Mouse (Mus musculus) embryonic facial prominence, embryonic 11.5 days (tissue): ENCODE results near the gene Ctps2. TPM values are rescaled to one million over a fixed set of nuclear protein-coding genes. Genes with fewer than 3 reads are reported as not detected.

Experiments used
- ATAC-seq: fragments of 200-750 bp; cut with Nextera tagmentation; replicated peaks from 2 replicates; pipeline ENCODE4 v1.8.0; 2017; ENCODE audit warnings: low read depth; ENCODE audit not compliant: insufficient number of reproducible peaks, low FRiP score, low TSS enrichment
- DNase-seq: peaks from one replicate; pipeline ENCODE4 v3.0.0-alpha.2; 2015; ENCODE audit warnings: low spot score
- H3K27ac ChIP-seq: fragments of 300-500 bp; sonication (generic); replicated peaks from 2 replicates; pipeline ENCODE4 v1.5.1; 2014; ENCODE audit warnings: mild to moderate bottlenecking, low read depth, low read length, control low read depth
- H3K27me3 ChIP-seq: fragments of 300-500 bp; sonication (generic); 2 replicates; pipeline ENCODE4 v1.6.1; 2014; ENCODE audit warnings: mild to moderate bottlenecking, low read length, moderate library complexity, mixed read lengths; ENCODE audit not compliant: control insufficient read depth, insufficient read depth
- H3K36me3 ChIP-seq: fragments of 300-500 bp; sonication (generic); replicated peaks from 2 replicates; pipeline ENCODE4 v1.6.1; 2014; ENCODE audit warnings: low read depth, mild to moderate bottlenecking, low read length, moderate library complexity, mixed read lengths; ENCODE audit not compliant: control insufficient read depth, insufficient read depth
- H3K4me1 ChIP-seq: fragments of 300-500 bp; sonication (generic); 2 replicates; pipeline ENCODE4 v1.6.1; 2014; ENCODE audit warnings: low read length, mixed read lengths; ENCODE audit not compliant: control insufficient read depth, insufficient read depth
- H3K4me2 ChIP-seq: fragments of 300-500 bp; sonication (generic); 2 replicates; pipeline ENCODE4 v1.6.1; 2014; ENCODE audit warnings: low read depth, mild to moderate bottlenecking, control low read depth, low read length, moderate library complexity
- H3K4me3 ChIP-seq: fragments of 300-500 bp; sonication (generic); 2 replicates; pipeline ENCODE4 v1.5.1; 2014; ENCODE audit warnings: low read depth, low read length, control low read depth
- H3K9ac ChIP-seq: fragments of 300-500 bp; sonication (generic); replicated peaks from 2 replicates; pipeline ENCODE4 v1.6.1; 2014; ENCODE audit warnings: mild to moderate bottlenecking, control low read depth, low read length
- H3K9me3 ChIP-seq: fragments of 300-500 bp; sonication (generic); replicated peaks from 2 replicates; pipeline ENCODE4 v1.6.1; 2016; ENCODE audit warnings: mild to moderate bottlenecking, low read length, inconsistent platforms, mixed read lengths; ENCODE audit not compliant: control insufficient read depth
- WGBS: fragments of 180-500 bp; shearing (Covaris S2); extraction: QIAGEN DNeasy Blood & Tissue Kit; methylation state at CpG from one replicate; pipeline ENCODE4 v1.1.7; 2014; 5-methylcytosine and 5-hydroxymethylcytosine counted together
- polyA plus RNA-seq: library from polyadenylated mRNA; unstranded; fragments of >200 nt; fragmentation: Nextera tagmentation; extraction: Ambion mirVana; gene quantifications from 2 replicates; pipeline ENCODE4 v1.2.1, GENCODE M21; 2014

Ctps2 gene
- polyA plus RNA-seq, 1 experiment from 2014 or later: 129 TPM

DNA sequence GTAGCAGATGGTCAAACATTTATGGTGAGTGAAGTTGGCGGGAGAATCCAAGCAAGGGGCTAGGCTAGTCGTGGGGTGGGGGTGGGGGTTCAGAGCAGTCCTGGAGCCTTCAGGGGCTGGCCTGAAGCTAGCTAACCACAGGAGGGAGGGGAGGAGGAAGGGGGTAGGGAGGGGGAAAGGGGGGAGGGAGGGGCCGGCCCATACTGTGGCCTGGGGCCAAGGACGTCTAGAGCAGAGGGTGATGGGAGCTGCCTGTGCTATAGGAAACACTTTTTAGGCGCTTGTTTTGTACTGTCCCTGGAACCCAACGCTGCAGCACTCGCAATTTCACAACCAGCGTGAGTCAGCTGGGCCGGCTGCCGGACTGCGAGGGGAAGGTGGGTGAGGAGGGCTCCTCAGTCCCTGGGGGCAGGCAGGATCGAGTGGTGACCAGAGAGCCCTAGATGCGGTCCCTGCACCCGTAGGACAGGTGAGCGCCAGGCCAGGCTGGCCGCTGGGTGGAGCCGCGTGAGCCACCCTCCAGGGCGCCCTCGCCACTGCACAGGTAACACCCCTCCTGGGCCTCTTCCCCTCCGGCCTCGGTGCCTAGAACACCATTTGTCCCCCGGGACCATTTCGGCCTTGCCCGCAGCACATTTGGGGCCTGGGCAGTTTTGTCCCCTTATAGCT lies 467 bp downstream of the Ctps2 start:
- Histone ChIP-seq H3K4me1 (no peaks in the 10 kb centered on the region), H3K27ac (no peak overlapping the region; the same call in 1 of the 2 replicates), H3K9me3 (no peaks in the 10 kb centered on the region), H3K4me2 (peak overlapping the region; percentile 60), H3K9ac (peak overlapping the region; percentile 65), H3K36me3 (no peaks in the 10 kb centered on the region), H3K27me3 (no peaks in the 10 kb centered on the region), H3K4me3 (peak overlapping the region; percentile 56)
- peak; percentile 59 for DNase-seq
- WGBS: 11% methylated on average over 21 of the region's 25 CpGs
- ATAC-seq: peak; percentile 89

DNA sequence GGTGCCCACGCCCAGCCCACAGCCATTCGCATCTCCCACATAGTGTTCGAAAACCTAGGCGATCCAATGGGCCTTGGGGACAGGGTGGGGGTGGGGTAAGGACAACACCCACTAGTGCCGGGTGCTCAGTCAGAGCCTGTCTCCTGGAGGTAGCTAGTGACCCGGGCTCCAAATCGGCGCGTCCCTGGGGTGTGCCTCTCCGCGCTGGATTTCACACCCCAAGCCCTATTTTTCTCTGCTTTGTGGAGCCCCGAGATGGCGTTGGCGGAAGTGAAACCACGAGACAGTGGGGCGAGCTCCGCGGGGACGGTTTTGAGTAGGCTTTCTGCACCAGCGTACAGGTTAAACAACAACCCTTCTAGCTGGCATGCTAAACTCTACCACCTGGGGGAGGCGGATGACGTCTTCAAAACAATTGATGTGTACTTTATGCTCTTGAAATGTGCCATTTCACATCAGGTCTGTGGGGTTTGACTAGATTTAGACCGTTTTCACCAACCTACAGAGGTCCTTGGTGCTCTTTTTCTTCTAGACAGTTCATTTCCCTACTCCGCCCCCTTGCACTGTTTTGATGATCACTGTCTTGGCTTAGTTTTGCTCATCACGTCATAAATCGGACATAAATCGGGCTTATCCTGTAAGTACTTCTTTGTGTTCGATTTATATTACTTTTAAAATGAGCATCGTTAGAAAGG lies 1.1 kb downstream of the Ctps2 start:
- peak; percentile 27 for DNase-seq
- ATAC-seq: peak; percentile 75; the same call in 1 of the 2 replicates
- no peaks in the 10 kb centered on the region for H3K9me3 ChIP-seq
- 20% methylated on average over 29 of the region's 29 CpGs for WGBS
- peak overlapping the region; percentile 60 for H3K4me2 ChIP-seq
- H3K4me3 ChIP-seq: peak overlapping the region; percentile 56
- no peaks in the 10 kb centered on the region for H3K27me3 ChIP-seq
- H3K4me1 ChIP-seq: no peaks in the 10 kb centered on the region
- H3K9ac ChIP-seq: peak overlapping the region; percentile 65
- no peak overlapping the region for H3K27ac ChIP-seq
- H3K36me3 ChIP-seq: no peaks in the 10 kb centered on the region

DNA sequence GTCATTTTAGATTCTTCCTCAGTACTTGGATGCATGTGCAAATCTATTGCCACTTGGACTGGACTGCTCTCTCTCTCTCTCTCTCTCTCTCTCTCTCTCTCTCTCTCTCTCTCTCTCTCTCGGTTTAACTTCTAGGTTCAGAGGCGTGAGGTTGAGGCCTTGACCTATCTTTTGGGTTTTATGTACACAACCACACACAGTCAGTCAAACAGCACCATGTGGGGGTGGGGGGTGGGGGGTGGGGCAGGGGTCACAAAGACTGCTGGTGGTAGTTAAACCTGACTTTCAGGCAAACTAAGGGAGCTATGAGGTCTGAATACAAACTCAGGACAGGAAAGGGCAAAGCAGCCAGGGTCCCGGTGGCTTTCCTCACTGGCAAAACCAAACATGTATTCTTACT lies 6.5 kb downstream of the Ctps2 start:
- DNase-seq: no peak
- ATAC-seq: no peak
- WGBS: 74% methylated on average over 3 of the region's 3 CpGs
- Histone ChIP-seq H3K27me3 (no peaks in the 10 kb centered on the region), H3K9ac (no peak overlapping the region), H3K9me3 (no peaks in the 10 kb centered on the region), H3K4me1 (no peaks in the 10 kb centered on the region), H3K4me3 (no peak overlapping the region), H3K27ac (no peak overlapping the region), H3K36me3 (no peaks in the 10 kb centered on the region), H3K4me2 (no peak overlapping the region)

DNA sequence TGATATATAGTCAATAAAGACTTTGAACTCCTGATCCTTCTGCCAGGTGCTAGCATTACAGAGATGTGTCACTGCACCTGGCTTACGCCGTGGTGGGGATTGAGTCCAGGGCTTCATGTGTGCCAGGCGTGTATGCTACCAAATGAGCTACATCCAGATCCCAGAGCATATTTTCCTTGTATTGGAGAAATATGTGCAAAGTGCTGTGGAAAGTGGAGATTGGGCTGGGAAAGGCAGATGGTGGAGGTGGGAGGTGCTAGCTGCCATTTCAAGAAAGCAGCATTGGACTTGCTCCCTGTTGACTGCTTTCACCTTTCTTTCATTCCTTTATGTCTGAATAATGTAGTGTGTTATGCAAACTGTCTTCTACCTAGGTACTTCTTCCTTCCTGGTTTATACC lies 12.6 kb downstream of the Ctps2 start:
- Histone ChIP-seq H3K9me3 (no peaks in the 10 kb centered on the region), H3K9ac (no peak overlapping the region), H3K4me3 (no peak overlapping the region), H3K4me1 (no peaks in the 10 kb centered on the region), H3K4me2 (no peak overlapping the region), H3K36me3 (no peaks in the 10 kb centered on the region), H3K27ac (no peak overlapping the region), H3K27me3 (no peaks in the 10 kb centered on the region)
- ATAC-seq (no peak), DNase-seq (no peak)
- WGBS: 98% methylated on average over 3 of the region's 3 CpGs

DNA sequence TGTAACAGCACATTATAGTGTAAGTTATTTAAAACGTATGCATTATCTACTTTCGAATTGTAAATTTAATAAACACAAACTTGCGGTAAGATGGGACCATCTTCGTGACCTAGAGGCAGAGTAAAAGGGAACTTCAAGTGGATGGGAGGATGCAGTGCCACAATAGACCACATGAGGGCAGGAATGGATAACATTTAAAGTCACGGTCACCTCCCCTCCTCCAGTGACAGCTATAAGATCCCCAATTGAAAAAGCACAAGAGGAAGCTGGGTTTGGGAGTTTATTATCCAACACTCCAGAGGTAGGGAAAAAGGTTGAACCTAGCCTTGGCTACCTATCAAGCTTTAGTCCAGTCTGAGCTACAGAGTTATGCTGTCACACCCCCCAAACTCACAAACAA lies 14.7 kb downstream of the Ctps2 start:
- Histone ChIP-seq H3K9me3 (no peaks in the 10 kb centered on the region), H3K4me3 (no peak overlapping the region), H3K9ac (no peak overlapping the region), H3K27ac (no peak overlapping the region), H3K27me3 (no peaks in the 10 kb centered on the region), H3K4me2 (no peak overlapping the region), H3K36me3 (no peaks in the 10 kb centered on the region), H3K4me1 (no peaks in the 10 kb centered on the region)
- 39% methylated on average over 5 of the region's 5 CpGs for WGBS
- ATAC-seq (no peak), DNase-seq (peak; percentile 53)

DNA sequence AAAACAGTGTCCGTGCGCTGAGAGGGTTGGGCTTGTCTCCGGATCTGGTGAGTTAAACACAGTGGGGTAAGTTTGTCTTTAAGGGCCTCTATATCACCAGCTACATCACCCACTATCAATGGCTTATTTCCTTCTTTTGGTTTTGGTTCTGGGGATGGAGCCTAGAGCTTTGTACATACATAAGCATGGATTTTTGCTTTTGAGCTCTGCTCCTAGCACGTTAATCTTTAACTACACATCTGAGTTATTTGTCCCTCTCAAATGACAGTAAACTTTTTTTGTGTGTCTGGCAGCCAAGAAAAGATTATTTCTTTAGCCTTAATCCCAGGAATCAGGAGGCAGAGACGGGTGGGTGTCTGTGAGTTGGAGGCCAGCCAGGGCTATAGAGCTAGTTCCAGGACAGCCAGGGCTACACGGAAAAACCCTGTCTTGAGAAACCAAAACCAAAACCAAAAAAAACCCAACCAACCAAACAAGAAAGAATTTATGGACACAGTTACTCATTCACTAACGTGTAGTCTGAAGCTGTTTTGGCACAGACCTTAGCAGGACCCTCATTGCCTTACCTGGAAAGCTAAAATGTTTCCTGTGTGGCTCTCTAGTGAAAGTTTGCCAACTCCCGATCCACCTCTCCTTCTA lies 20.6 kb downstream of the Ctps2 start:
- H3K27ac ChIP-seq: no peak overlapping the region
- no peak overlapping the region for H3K4me3 ChIP-seq
- no peak overlapping the region for H3K9ac ChIP-seq
- no peaks in the 10 kb centered on the region for H3K9me3 ChIP-seq
- ATAC-seq: no peak
- H3K27me3 ChIP-seq: no peaks in the 10 kb centered on the region
- 91% methylated on average over 8 of the region's 8 CpGs for WGBS
- H3K36me3 ChIP-seq: no peaks in the 10 kb centered on the region
- DNase-seq: no peak
- no peak overlapping the region for H3K4me2 ChIP-seq
- no peaks in the 10 kb centered on the region for H3K4me1 ChIP-seq

DNA sequence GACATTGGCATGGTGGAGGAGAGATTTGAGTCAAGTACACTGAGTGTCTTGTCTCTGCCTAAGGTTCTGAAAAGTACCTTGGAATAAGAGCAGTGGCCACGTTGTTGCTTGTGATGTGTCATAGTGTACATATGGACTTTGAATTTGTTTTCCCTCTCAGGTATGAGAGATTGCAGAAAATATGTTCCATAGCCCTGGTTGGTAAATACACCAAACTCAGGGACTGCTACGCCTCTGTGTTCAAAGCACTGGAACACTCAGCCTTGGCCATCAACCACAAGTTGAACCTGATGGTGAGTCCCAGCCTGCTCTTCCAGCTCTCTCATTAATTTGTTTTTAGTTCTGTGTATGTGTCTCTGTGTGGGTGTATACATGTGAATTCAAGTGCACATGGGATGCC lies 30.4 kb downstream of the Ctps2 start:
- no peaks in the 10 kb centered on the region for H3K4me1 ChIP-seq
- no peak for DNase-seq
- ATAC-seq: no peak
- no peaks in the 10 kb centered on the region for H3K27me3 ChIP-seq
- H3K27ac ChIP-seq: no peak overlapping the region
- no peak overlapping the region for H3K4me3 ChIP-seq
- H3K9ac ChIP-seq: no peak overlapping the region
- no peaks in the 10 kb centered on the region; the same call in 1 of the 2 replicates for H3K36me3 ChIP-seq
- H3K9me3 ChIP-seq: no peaks in the 10 kb centered on the region
- 89% methylated on average over 2 of the region's 2 CpGs for WGBS
- H3K4me2 ChIP-seq: no peak overlapping the region

DNA sequence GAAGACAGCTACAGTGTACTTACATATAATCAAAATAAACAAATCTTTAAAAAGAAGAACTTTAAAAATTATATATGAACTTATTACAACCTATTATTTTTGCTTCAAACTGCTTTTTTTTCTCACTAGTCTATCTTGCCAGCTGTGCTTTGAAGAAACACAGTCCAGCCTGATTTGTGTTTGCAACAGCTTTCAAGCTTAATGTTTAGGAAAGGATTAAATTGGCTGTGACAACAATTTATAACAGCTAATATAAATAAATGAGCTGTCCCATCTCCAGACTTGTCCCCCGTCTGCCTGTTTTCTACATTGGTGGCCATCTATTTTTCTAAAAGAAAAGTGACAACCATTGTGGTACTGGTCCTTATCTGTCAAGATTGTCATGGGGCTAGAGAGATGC lies 41.0 kb downstream of the Ctps2 start:
- Histone ChIP-seq H3K36me3 (no peaks in the 10 kb centered on the region), H3K4me1 (no peaks in the 10 kb centered on the region), H3K27ac (no peak overlapping the region), H3K4me2 (no peak overlapping the region), H3K27me3 (no peaks in the 10 kb centered on the region), H3K9ac (no peak overlapping the region), H3K9me3 (no peaks in the 10 kb centered on the region), H3K4me3 (no peak overlapping the region)
- ATAC-seq (no peak), DNase-seq (no peak)
- 70% methylated on average over 1 of the region's 1 CpGs for WGBS
